Mouse (Mus musculus) myocyte (in vitro differentiated cells): ENCODE measurements at regions not wholly inside any gene's neighbourhood (a gene's known extent, or its start where the extent isn't known, plus 50 kb on each side); places are given as distances from the start of the nearest gene placed in this dataset.

Experiments
- E2F4 ChIP-seq: IDR thresholded peaks from one replicate; pipeline ENCODE4 v1.6.1; 2011; ENCODE audit warnings: mild to moderate bottlenecking, control low read depth, moderate library complexity; ENCODE audit not compliant: insufficient read depth
- MAX ChIP-seq: IDR thresholded peaks from one replicate; pipeline ENCODE4 v1.6.1; 2011; ENCODE audit warnings: low read depth, mild to moderate bottlenecking, control low read depth
- POLR2A ChIP-seq: IDR thresholded peaks from one replicate; pipeline ENCODE4 v1.6.1; 2011; ENCODE audit warnings: low read depth, mild to moderate bottlenecking, control low read depth, moderate library complexity; ENCODE audit not compliant: insufficient read length
- POLR2AphosphoS2 ChIP-seq: IDR thresholded peaks from one replicate; pipeline ENCODE4 v1.6.1; 2011; ENCODE audit warnings: low read depth, control low read depth; ENCODE audit not compliant: insufficient read length
- REST ChIP-seq: IDR thresholded peaks from one replicate; pipeline ENCODE4 v1.6.1; 2011; ENCODE audit warnings: mild to moderate bottlenecking, control low read depth, moderate library complexity; ENCODE audit not compliant: insufficient read depth, insufficient read length
- TCF12 ChIP-seq: IDR thresholded peaks from one replicate; pipeline ENCODE4 v1.6.1; 2011; ENCODE audit warnings: mild to moderate bottlenecking, control low read depth; ENCODE audit not compliant: poor library complexity, insufficient read depth, severe bottlenecking
- TCF3 ChIP-seq: IDR thresholded peaks from one replicate; pipeline ENCODE4 v1.6.1; 2011; ENCODE audit warnings: low read depth, control low read depth; ENCODE audit not compliant: insufficient read length
- USF1 ChIP-seq: IDR thresholded peaks from one replicate; pipeline ENCODE4 v1.6.1; 2011; ENCODE audit warnings: low read depth, mild to moderate bottlenecking, control low read depth, moderate library complexity

GRCm38 (mm10) chr2:116236731-116237130 is 171.1 kb upstream of the Meis2 start:
- no peak for TF ChIP-seq MAX
- no peak for TF ChIP-seq USF1
- no peak for TF ChIP-seq POLR2A
- no peak for TF ChIP-seq TCF3
- TF ChIP-seq REST: no peak
- TF ChIP-seq E2F4: no peak
- no peak for TF ChIP-seq TCF12
- TF ChIP-seq POLR2AphosphoS2: no peak
